Mouse (Mus musculus) lung, postnatal 0 days (tissue): Measurements from ENCODE around the gene Reck. TPM values are rescaled to one million over a fixed set of nuclear protein-coding genes. Genes with fewer than 3 reads are reported as not detected.

Source experiments
- ATAC-seq: fragments of 200-750 bp; cut with Nextera tagmentation; 2 replicates; pipeline ENCODE4 v1.8.0; 2017; ENCODE audit warnings: moderate library complexity
- DNase-seq: peaks from one replicate; pipeline ENCODE4 v3.0.0-alpha.2; 2016; ENCODE audit warnings: low spot score
- H3K27ac ChIP-seq: fragments of 300-500 bp; sonication (generic); 2 replicates; pipeline ENCODE4 v1.5.1; 2014; ENCODE audit warnings: antibody characterized with exemption, mild to moderate bottlenecking, low read length, mixed read lengths
- H3K27me3 ChIP-seq: fragments of 300-500 bp; sonication (generic); replicated peaks from 2 replicates; pipeline ENCODE4 v1.6.1; 2014; ENCODE audit warnings: low read length, mixed read lengths; ENCODE audit not compliant: insufficient read depth
- H3K36me3 ChIP-seq: fragments of 300-500 bp; sonication (generic); 2 replicates; pipeline ENCODE4 v1.6.1; 2014; ENCODE audit warnings: low read length, mixed read lengths; ENCODE audit not compliant: insufficient read depth
- H3K4me1 ChIP-seq: fragments of 300-500 bp; sonication (generic); 2 replicates; pipeline ENCODE4 v1.6.1; 2014; ENCODE audit warnings: antibody characterized with exemption, low read depth, low read length, mixed read lengths; ENCODE audit not compliant: insufficient read depth
- H3K4me2 ChIP-seq: fragments of 300-500 bp; sonication (generic); replicated peaks from 2 replicates; pipeline ENCODE4 v1.6.1; 2014; ENCODE audit warnings: low read depth, mild to moderate bottlenecking, low read length, moderate library complexity, mixed read lengths
- H3K4me3 ChIP-seq: fragments of 300-500 bp; sonication (generic); 2 replicates; pipeline ENCODE4 v1.5.1; 2014; ENCODE audit warnings: low read depth, low read length
- H3K9ac ChIP-seq: fragments of 300-500 bp; sonication (generic); replicated peaks from 2 replicates; pipeline ENCODE4 v1.6.1; 2014; ENCODE audit warnings: low read depth, mild to moderate bottlenecking
- H3K9me3 ChIP-seq: fragments of 300-500 bp; sonication (generic); 2 replicates; pipeline ENCODE4 v1.6.1; 2016; ENCODE audit warnings: low read length, mixed read lengths
- CTCF ChIP-seq: IDR thresholded peaks from 2 replicates; pipeline ENCODE4 v1.5.1; 2016; ENCODE audit warnings: antibody characterized with exemption, mild to moderate bottlenecking
- EP300 ChIP-seq: IDR thresholded peaks from 2 replicates; pipeline ENCODE4 v1.6.1; 2016; ENCODE audit warnings: antibody characterized with exemption, mild to moderate bottlenecking, control low read depth
- WGBS: fragments of 180-500 bp; shearing (Covaris S2); extraction: QIAGEN DNeasy Blood & Tissue Kit; methylation state at CpG from one replicate; pipeline ENCODE4 v1.1.7; 2014; 5-methylcytosine and 5-hydroxymethylcytosine counted together
- polyA plus RNA-seq: library from polyadenylated mRNA; unstranded; fragments of >200 nt; fragmentation: Nextera tagmentation; extraction: Ambion mirVana; gene quantifications from 2 replicates; pipeline ENCODE4 v1.2.1, GENCODE M21; 2015

Reck gene
- polyA plus RNA-seq, 1 experiment from 2014 or later: 13.6 TPM

DNA sequence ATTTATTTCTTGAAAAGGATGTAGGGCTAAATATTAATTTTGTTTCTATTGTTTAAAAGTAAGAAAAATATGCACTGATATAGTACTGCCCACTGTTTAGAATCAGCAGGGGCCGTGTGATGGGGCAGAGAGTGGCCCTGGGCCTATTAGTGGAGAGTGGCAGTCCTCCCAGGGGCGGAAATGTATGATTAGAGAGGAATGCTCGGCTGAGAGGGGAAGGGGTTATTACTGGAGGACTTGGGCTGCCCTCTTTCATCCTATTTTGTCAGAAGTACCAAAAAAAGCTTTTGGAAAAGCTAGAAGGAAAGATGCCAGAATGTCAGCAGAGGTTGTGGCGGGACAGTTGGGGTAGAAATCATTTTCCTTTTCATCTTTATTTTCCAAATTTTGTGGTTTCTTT is 8.9 kb downstream of the Reck start:
- Histone ChIP-seq H3K36me3 (no peaks in the 10 kb centered on the region), H3K27ac (no peak overlapping the region), H3K9ac (no peak overlapping the region), H3K9me3 (no peaks in the 10 kb centered on the region), H3K4me3 (no peak overlapping the region), H3K27me3 (no peaks in the 10 kb centered on the region), H3K4me1 (peaks cover 13% of the 10 kb centered on the region; the same call in 1 of the 2 replicates), H3K4me2 (no peak overlapping the region)
- TF ChIP-seq EP300: no peak
- TF ChIP-seq CTCF: no peak
- DNase-seq (no peak), ATAC-seq (no peak)
- 31% methylated on average over 4 of the region's 4 CpGs for WGBS

DNA sequence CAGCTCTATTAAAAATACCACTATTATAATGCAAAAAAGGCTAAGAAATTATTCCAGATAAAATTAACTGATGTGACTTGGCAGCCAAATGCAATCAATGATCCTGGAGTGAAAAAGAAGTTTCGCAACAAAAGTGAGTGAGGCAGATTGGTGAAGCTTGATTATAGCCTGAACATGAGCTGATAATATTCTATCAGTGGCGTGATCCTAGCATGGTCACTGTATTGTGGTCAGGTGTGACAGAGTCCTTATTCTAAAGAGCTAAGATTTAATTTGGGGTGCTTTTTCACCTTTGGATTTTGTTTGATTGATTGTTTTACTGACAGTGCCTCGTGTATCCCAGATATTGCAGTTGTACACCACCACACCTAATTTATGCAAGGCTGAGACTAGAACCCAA is 15.9 kb downstream of the Reck start:
- peaks cover 3% of the 10 kb centered on the region; the same call in 1 of the 2 replicates for H3K4me1 ChIP-seq
- 69% methylated on average over 3 of the region's 3 CpGs for WGBS
- TF ChIP-seq CTCF: no peak
- no peak for TF ChIP-seq EP300
- no peak overlapping the region for H3K27ac ChIP-seq
- no peaks in the 10 kb centered on the region for H3K27me3 ChIP-seq
- H3K4me3 ChIP-seq: no peak overlapping the region
- ATAC-seq (no peak), DNase-seq (no peak)
- no peak overlapping the region for H3K4me2 ChIP-seq
- no peak overlapping the region for H3K9ac ChIP-seq
- no peaks in the 10 kb centered on the region for H3K9me3 ChIP-seq
- H3K36me3 ChIP-seq: no peaks in the 10 kb centered on the region

DNA sequence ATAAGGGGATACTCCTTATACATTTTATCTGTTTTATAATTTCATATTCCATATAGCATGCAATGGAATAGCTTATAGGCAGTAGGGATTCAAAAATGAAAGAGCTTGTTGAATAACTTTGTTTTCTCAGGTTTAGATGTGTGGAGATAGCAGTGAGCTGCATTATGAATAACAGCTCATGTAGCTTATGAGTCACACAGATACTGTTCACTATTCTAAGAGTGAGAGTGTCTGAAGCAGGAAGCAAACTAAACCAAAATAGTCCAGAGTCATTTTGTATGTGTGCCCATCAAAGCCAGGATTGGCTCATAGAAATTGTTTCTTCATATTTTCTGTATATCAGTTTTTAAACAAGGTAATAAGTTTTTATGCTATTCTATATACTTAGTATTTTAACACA is 21.9 kb downstream of the Reck start:
- Histone ChIP-seq H3K27ac (no peak overlapping the region), H3K9ac (no peak overlapping the region), H3K4me2 (no peak overlapping the region), H3K9me3 (no peaks in the 10 kb centered on the region), H3K4me1 (no peaks in the 10 kb centered on the region), H3K36me3 (no peaks in the 10 kb centered on the region), H3K27me3 (no peaks in the 10 kb centered on the region), H3K4me3 (no peak overlapping the region)
- DNase-seq (no peak), ATAC-seq (no peak)
- no peak for TF ChIP-seq EP300
- no peak for TF ChIP-seq CTCF

DNA sequence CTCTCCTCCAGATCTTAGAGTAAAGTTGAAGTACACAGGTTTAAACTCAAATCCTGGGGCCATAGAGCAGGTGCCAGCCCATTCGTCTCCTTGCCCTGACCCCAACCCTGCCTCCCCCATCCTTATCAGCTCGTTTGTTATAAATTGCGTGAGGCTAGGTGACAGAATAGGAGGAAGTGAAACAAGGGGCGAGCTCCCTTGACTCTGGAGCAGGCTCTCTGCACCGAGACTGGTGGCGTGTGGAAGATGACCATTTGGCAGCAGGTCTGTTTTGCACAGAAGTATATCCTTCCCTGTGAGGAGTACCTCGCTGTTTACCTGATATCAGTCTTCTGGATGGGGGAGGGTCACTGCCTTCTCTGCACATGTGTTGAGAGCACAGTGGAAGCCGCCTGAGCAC is 23.9 kb downstream of the Reck start:
- Histone ChIP-seq H3K27me3 (no peaks in the 10 kb centered on the region), H3K9ac (no peak overlapping the region), H3K4me1 (no peaks in the 10 kb centered on the region), H3K9me3 (no peaks in the 10 kb centered on the region), H3K36me3 (no peaks in the 10 kb centered on the region), H3K27ac (no peak overlapping the region), H3K4me2 (no peak overlapping the region), H3K4me3 (no peak overlapping the region)
- no peak for ATAC-seq
- 37% methylated on average over 8 of the region's 8 CpGs for WGBS
- DNase-seq: no peak
- TF ChIP-seq CTCF: no peak
- TF ChIP-seq EP300: no peak

DNA sequence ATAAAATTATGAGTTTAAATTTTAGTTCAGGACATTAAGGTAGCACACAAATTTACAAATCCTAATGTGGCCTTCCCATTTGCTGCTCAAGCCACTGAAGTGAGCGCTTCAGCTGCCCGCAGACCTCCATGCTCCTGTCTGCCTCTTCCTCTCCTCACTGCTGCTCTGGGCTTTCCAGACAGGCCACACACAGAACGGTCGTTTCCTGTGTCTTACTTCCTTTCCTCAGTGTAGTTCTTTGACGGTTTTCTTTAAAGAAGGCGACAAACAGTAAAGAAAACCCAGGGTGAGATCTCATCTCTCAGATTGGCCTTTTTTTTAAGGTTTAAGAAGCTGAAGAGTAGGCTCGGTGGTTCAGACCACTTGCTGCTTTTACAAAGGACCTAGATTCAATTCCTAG is 28.4 kb downstream of the Reck start:
- TF ChIP-seq CTCF (no peak), EP300 (no peak)
- Histone ChIP-seq H3K27ac (no peak overlapping the region), H3K27me3 (no peaks in the 10 kb centered on the region), H3K4me2 (no peak overlapping the region), H3K9ac (no peak overlapping the region), H3K4me1 (no peaks in the 10 kb centered on the region), H3K4me3 (no peak overlapping the region), H3K9me3 (no peaks in the 10 kb centered on the region), H3K36me3 (no peaks in the 10 kb centered on the region)
- DNase-seq (no peak), ATAC-seq (no peak)
- 61% methylated on average over 7 of the region's 7 CpGs for WGBS

DNA sequence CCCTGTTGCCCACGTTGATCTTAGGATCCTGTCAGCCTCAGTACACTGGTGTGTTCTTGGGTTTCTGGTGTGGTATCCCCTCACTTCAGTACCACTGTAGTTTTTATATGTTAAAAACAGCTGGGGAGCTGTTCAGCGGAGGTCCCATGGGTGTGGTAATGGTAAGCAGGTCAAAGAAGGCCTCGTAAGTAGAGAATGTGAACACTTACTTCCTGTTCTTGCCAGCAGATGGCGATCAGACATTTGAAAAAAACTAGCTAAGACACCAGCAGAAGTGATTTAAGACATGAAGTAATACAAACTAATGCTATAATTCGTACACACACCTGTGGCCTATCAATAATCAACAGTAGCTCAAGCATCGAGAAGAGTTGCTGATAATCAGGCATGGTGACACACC is 31.1 kb downstream of the Reck start:
- no peak for TF ChIP-seq EP300
- peak; percentile 67 for TF ChIP-seq CTCF
- peak; percentile 75 for DNase-seq

DNA sequence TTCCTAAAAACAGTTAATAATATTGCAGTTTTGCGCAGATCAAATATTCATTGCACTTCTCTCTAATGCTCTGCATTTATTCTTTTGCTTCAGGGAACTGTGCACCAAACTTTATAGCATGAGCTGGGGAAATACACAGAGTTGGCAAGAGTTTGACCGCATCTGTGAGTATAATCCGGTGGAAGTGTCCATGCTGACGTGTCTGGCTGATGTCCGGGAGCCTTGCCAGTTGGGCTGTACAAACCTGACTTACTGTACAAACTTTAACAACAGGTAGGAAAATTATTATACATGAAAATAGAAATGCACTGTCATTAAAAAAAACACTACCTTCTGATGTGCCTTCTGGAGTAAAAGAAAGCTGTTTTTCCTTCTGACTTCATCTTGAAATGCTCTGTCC is 42.9 kb downstream of the Reck start:
- H3K9me3 ChIP-seq: no peaks in the 10 kb centered on the region
- DNase-seq (no peak), ATAC-seq (no peak)
- TF ChIP-seq CTCF: no peak
- TF ChIP-seq EP300: no peak
- H3K9ac ChIP-seq: no peak overlapping the region
- H3K4me3 ChIP-seq: no peak overlapping the region
- 0 out of 2 replicates have a peak, but pooled peaks cover 7% of the 10 kb centered on the region for H3K36me3 ChIP-seq
- H3K27me3 ChIP-seq: no peaks in the 10 kb centered on the region
- no peak overlapping the region for H3K27ac ChIP-seq
- no peak overlapping the region for H3K4me2 ChIP-seq
- WGBS: 89% methylated on average over 5 of the region's 5 CpGs
- no peaks in the 10 kb centered on the region for H3K4me1 ChIP-seq

More for the DNA sequence above, 31.1 kb downstream of the Reck start:
- Histone ChIP-seq H3K4me1 (no peaks in the 10 kb centered on the region), H3K4me3 (no peak overlapping the region), H3K9ac (no peak overlapping the region), H3K27ac (no peak overlapping the region), H3K9me3 (no peaks in the 10 kb centered on the region), H3K4me2 (no peak overlapping the region), H3K27me3 (no peaks in the 10 kb centered on the region), H3K36me3 (no peaks in the 10 kb centered on the region)
- 26% methylated on average over 6 of the region's 6 CpGs for WGBS
- ATAC-seq: no peak
